Mouse (Mus musculus): ENCODE results near the gene Gucd1. TPM values are rescaled to one million over a fixed set of nuclear protein-coding genes. Genes with fewer than 3 reads are reported as not detected.

Gene Gucd1
- polyA plus RNA-seq, 1 experiment from 2014 or later, result 23.9 TPM

DNA sequence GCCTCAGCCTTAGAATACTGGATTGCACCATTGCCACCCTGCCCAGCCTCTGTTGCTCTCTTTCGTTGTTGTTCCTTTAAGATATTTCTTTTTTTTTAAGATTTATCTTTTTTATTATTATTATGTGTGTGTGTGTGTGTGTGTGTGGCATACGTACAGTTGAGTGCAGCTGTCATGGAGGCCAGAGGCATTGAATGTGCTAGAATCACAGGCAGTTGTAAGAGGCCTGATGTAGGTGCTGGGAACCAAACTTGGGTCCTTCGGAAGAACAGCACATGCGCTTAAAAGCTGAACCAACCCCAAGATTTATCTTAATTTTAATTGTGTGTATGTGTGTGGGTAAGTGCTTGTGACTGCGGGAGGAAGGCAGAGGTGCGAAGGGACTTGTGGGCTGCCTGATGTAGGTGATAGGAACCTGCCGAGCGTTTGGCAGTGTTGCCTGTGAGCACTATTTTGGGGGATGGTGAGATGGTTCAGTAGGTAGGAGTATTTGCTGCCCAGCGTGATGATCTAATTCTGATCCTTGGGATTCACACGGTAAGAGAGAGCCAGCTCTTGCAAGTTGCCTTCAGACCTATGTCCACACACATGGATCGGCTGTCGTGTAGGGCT is 216.5 kb downstream of the Gucd1 start:
- H3K36me3 ChIP-seq (replicated peaks; ENCODE audit: control insufficient read depth, insufficient read depth), result peaks cover 18% of the 10 kb centered on the region
- no peak overlapping the region for H3K4me3 ChIP-seq (replicated peaks; ENCODE audit: low read length)
- H3K4me1 ChIP-seq (replicated peaks; ENCODE audit: control insufficient read depth, insufficient read depth, low read length), result no peaks in the 10 kb centered on the region
- no peaks in the 10 kb centered on the region for H3K9me3 ChIP-seq (ENCODE audit: control insufficient read depth, low read length)
- ATAC-seq (ENCODE audit: low FRiP score), result no peak
- no peak overlapping the region for H3K9ac ChIP-seq
- no peaks in the 10 kb centered on the region for H3K27me3 ChIP-seq (ENCODE audit: control insufficient read depth, insufficient read depth, low read length)
- no peak overlapping the region for H3K4me2 ChIP-seq (replicated peaks)
- no peak overlapping the region for H3K27ac ChIP-seq
- no peak for DNase-seq (ENCODE audit: low spot score)
- 96% methylated on average over 12 of the region's 12 CpGs for WGBS

Other genes starting within 250 kb of the Gucd1 start
- 4.9 and 5.2 TPM in 2 replicates for gene Adora2a, start 201.1 kb downstream of the Gucd1 start, polyA plus RNA-seq (2014; fragmentation: Nextera tagmentation; extraction: Ambion mirVana)
- gene Upb1, start 116.9 kb downstream of the Gucd1 start, polyA plus RNA-seq (2014; fragmentation: Nextera tagmentation; extraction: Ambion mirVana), result 0.55 and 0.97 TPM in 2 replicates
- gene Snrpd3, start 421 bp downstream of the Gucd1 start, polyA plus RNA-seq (2014; fragmentation: Nextera tagmentation; extraction: Ambion mirVana), result 118 and 119 TPM in 2 replicates
- gene Lrrc75b, start 42.4 kb upstream of the Gucd1 start, polyA plus RNA-seq (2014; fragmentation: Nextera tagmentation; extraction: Ambion mirVana), result 34.5 and 43.5 TPM in 2 replicates
- gene Ggt1, start 43.6 kb upstream of the Gucd1 start, polyA plus RNA-seq (2014; fragmentation: Nextera tagmentation; extraction: Ambion mirVana), result 1.6 and 1.7 TPM in 2 replicates
- 2.1 and 2.7 TPM in 2 replicates for gene Ggt5, start 71.4 kb upstream of the Gucd1 start, polyA plus RNA-seq (2014; fragmentation: Nextera tagmentation; extraction: Ambion mirVana)
- gene Susd2, start 126.0 kb upstream of the Gucd1 start, polyA plus RNA-seq (2014; fragmentation: Nextera tagmentation; extraction: Ambion mirVana), result 6.9 and 7.3 TPM in 2 replicates
- gene Cabin1, start 246.4 kb upstream of the Gucd1 start, polyA plus RNA-seq (2014; fragmentation: Nextera tagmentation; extraction: Ambion mirVana), result 32.4 and 40.4 TPM in 2 replicates

All from hindbrain, embryonic 14.5 days (tissue).